Mouse (Mus musculus) common myeloid progenitor, adult 5-6 weeks (primary cell): ENCODE results near the gene Tex21. TPM values are rescaled to one million over a fixed set of nuclear protein-coding genes. Genes with fewer than 3 reads are reported as not detected.
A peak's percentile ranks its signal among the peaks of the same experiment; 100 is the strongest.
"Not testable (repeated sequence)": the region's sequence is repeated elsewhere in the genome, so short reads cannot be mapped to it uniquely, and the experiment has no call there.

Experiments
- ATAC-seq: replicated peaks from 2 replicates; pipeline ENCODE4 v1.8.0; 2016; ENCODE audit warnings: low read depth, mild to moderate bottlenecking, moderate TSS enrichment, inconsistent platforms; ENCODE audit not compliant: poor library complexity, severe bottlenecking
- total RNA-seq: library from RNA; stranded (forward); fragments of 200-1000, 187-1606 nt; gene quantifications from 2 replicates; pipeline ENCODE4 v1.2.3, GENCODE M21; 2017

Tex21 gene
- total RNA-seq, 1 experiment from 2014 or later = 1.2 TPM

DNA sequence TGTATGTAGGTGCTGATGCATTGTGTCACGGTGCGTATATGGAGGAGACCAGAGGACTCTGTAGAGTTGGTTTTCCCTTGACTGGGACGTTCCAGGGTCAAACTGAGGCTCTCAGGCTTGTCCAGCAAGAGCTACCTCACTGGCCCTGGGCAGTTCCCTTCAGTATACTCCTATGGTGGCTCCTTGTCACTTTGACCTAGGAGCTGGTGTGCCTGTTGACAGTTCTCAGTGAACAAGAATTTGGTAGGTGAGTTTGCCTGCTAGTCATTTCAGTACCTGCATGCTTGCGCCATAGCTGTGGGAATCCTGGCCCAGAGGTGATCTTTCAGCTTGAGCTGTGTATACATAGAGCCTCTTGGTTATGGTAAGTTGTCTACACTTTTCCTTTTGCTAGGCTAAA lies 16.4 kb upstream of the Tex21 start:
- ATAC-seq = no peak

DNA sequence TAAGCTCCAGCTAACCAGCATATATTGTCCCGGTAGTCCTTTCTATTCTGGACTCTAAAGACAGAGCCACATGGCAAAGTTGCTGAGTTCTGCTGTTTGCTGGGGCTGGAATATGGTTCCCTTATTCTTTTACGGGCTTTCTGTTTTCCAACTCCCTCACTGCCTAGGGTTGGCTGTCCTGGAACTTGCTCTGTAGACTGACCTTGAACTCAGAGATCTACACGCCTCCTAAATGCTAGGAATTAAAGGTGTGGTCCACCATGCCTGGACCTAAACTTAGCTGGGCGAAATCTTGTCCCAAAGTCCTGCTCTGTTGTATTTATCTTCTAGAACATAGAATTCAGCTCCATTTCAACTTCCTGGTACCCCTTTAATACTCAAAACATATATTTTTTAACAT lies 15.0 kb upstream of the Tex21 start:
- no peak for ATAC-seq

DNA sequence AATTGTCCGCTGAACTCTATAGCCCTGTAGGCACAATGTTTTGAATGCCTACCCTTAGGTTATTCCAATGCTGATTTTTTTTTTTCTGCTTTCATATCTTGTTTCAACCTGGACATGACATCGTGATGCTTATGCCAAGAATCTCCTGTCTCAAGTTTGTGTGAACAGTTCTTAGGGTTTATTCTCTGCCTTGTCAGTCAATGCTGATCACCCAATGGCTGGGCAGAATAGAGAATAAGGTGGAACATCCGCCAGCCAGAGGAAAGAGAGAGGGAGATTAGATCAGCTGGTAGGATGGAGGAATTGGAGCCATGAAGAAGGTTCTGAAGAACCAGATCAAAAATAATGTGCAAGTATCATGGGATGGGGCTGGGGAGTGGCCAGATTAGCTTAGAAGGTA lies 14.1 kb upstream of the Tex21 start:
- no peak for ATAC-seq

DNA sequence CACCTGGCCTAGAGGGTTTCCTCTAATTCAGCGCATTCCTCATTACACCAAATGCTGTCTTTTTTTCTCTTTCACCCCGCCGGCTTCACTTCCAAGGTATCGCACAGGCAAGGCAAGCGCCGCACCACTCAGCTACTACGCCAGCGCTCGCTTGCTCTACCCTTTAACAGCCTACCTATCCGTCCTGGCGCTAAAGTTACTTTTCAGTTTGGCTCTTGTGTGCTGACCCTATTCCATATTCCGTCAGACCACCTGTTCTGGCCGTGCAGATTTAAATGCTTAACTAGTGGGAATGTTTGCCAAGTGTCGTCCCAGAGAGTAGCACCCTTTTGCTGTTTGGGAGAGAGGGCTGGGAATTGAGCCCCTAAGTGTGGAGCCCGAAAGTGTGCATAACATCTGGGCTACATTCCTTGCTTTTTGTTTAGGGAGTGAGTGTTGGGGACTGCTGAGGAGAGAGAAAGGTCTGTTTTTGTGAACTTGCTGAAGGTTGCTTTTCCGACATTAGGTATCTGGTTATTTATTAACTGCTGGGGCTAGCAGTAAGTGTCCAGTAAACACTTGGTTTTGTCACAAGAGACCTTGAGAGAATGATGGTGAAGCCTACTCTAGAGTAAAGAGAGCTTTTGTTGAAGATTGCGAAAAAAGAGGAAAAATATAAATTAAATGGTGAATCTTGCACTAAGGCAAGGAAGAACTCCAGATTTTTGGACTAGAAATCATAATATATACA lies 9.7 kb upstream of the Tex21 start:
- no peak for ATAC-seq

DNA sequence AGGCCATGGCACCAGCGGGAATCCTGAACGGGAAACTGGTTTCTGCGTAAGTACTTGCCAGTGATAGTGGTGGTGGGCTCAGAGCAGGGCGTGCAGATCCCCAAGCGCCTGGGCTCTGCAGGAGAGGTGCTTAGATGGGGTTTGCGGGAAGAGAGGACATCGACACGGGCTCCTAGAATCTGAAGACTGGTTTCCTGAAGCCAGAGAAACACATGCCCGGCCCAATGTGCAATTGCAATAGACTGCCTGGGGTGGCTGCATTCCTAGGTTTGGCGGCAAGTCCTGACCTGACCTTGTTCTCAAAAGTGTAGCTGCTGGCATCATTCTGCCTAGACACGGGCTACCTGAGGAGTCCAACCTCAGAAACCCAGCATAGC lies 8.9 kb upstream of the Tex21 start:
- peak; percentile 15 for ATAC-seq

DNA sequence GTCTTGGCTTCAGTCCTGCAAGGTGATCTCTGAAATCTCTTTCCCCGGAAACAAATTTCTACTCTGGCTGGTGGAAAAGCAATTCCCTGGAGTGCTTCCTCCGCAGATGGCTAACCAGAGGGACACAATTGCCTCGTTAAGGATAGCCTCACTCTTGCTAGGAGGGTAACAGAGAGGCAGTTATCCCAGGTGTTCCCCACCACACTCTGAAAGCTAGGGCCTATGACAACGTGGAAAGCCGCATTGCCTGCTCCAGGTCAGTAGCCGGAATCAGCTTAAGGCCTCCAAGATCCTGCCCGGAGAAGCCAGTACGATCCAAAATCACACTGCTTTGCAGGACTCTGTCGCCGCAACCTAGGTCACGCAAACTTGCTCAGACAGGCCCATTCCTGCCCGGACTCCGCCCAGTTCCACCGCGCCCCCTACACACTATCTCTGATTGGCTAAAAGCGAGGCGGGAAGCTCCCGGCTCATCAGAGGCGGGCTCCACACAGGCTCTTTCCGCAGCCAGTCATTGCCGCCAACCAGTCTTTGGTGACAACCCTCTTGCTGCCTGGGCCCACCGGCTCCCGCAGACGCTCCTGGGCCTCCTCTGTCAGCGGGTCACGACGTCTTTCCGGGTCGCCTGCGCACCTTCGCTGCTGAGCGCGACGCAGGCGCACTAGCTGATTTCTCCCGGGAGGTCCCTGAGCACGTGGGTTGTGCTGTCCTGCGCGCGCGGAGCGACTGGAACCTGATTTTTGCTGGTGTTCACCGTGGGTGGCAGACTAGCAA lies 8.4 kb upstream of the Tex21 start, which contains the start of gene Mthfd1:
Gene Mthfd1, plus strand, starts transcription at position 574 of the 774 bp plus-strand sequence.
- ATAC-seq = peak; percentile 99

DNA sequence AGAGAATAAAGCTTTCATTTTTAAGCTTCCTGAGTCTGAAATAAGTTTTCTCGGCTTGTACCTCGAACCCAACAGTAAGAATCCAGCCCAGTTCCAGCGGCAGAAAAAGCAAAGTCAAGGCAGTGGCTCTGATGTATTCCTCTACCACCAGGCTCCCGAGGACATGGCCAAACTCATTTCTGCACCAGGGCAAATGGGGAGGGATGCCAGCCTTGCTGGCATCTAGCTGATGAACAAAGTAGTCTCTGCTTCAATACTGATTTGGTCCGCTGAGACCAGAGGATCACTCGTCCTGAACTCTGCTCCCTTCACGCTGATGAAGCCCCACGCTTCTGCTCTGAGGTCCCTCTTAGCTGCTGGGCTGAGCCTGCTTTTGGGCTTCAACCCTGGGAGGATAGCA lies 7.4 kb upstream of the Tex21 start:
- no peak for ATAC-seq

DNA sequence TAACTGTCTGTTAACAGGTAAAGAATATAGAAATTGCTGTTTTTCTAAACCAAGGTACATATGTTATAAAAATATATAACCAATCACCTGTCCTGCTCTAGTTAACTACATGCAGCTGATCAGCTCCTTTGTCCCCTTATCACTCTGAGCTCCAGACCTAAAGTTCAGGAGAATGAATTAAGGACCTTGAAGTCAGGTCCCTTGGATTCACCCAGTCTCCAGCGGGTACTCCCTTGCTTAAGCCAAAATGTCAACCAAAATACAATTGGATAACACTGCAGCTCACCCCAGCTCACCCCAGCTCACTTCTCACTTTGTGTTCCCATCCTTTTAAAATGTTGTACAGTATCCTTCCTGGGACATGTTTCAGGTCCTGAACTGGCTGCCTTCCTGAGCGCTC lies 7.0 kb upstream of the Tex21 start:
- ATAC-seq = no peak

DNA sequence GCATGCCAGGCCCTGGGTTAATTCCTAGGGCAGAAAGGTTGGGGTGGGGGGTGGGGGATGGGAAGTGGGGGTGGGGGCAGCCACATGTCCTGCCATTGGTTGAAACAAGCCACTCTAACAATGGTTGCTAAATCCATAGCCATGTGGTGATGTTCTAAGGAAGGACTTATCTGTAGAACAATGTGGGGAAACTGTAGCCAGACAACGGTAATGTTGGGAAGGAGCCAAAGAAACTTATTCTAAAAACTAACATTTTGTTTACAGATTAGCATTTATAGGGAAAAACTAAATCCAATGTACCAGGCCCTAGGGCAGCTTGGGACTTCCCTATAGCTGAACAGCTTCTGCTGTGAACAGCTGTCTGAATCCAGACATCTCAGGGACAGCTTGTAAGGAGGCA lies 6.5 kb upstream of the Tex21 start:
- no peak for ATAC-seq

DNA sequence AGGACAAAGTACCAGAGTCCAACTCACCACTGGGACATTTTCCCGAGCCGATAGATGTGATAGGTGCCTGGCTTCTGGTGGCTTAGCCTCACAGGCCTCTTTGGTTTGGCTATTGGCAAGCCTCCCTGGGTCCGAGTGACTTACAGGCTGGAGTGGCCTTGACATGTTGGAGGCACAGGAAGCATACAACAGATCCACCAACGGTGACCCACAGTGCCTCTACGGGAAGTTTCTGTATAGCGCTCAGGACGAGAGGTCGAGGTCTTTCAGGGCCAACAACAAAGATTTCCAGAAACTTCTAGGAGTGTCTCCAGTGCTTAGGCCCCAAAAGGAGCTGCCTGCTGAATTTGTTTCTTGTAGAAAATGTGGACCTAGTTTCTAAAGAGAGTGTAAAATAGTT lies 1.6 kb downstream of the Tex21 start:
- ATAC-seq = no peak

DNA sequence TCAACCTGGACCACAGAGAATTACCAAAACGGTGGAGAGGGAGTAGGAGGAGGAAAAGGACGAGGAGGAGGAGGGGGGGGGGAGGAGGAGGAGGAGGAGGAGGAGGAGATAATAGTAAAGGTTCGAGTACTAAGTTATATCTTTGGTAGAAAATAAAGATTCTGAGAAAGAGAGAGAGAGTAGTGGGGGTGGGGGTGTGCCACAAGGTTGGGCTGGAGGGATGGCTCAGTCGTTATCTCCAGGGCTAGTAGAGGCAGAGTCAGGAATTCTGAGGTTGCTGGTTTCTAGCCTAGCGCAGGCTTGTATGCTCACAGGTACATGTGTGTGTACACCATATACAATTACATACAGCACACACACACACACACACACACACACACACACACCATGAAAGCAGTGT lies 4.7 kb downstream of the Tex21 start:
- no peak for ATAC-seq

DNA sequence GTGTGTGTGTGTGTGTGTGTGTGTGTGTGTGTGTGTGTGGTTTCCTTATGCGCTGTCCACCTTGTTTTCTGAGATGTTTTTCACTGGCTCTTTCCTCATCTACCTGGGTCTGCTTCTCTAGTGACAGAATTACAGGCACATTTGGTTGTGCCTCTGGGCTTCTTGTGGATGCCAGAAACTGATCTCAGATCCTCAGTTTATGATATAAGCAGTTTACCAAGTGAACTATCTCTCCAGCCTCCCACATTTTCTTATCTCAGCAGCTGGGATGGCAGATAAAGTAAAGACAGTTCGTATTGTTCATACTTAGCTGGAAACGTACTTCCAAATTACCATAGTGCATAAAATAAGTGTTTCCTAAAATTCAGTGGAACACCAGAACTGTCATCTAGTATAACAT lies 5.5 kb downstream of the Tex21 start:
- ATAC-seq = no peak

DNA sequence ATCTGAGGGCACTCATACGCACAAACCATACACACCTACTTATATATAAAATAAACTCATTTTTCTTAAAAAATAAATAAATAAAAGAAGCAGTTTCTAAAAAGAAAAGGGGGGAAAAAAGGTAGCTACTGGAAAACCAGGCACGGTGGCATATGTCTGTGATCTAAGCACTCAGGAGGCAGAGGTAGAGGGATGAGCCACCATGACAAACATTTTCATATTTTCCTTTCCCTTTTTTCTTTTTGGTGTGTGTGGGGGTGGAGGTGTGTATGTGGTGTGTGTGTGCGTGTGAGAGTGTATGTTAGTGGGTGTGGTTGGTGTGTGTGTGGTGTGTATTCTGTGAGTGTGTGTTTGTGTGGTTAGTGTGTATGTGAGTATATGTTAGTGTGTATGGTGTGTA lies 5.9 kb downstream of the Tex21 start:
- no peak for ATAC-seq

DNA sequence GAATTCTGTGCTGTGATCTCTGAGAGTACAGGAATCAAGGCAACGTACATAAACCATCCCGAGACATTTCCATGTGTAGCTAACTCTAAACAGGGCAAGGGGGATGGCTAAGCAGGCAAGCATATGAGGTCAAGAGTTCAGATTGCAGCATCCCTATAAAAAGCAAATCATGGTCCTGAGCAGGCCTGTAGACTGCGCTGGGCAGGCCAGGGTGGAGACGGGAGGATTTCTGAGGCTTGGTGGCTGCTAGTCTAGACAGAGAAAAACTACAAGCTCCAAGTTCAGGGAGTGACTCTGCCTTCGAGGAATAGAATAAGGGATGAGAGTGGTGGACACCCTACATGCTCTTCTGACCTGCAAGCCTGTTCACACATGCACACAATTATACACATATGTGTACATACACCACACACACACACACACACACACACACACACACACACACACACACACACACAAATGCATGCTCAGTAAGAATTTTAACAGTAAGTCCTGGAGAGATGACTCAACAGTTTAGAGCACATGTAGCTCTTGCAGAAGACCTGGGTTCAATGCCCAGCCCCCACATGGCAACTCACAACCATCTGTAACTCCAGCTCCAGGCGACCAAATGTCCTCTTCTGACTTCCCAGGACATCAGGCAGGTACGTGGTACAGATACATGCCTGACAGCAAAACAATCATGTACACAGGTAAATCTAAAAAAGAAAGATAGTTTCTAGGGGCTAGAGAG lies 6.5 kb downstream of the Tex21 start:
- ATAC-seq = no peak

DNA sequence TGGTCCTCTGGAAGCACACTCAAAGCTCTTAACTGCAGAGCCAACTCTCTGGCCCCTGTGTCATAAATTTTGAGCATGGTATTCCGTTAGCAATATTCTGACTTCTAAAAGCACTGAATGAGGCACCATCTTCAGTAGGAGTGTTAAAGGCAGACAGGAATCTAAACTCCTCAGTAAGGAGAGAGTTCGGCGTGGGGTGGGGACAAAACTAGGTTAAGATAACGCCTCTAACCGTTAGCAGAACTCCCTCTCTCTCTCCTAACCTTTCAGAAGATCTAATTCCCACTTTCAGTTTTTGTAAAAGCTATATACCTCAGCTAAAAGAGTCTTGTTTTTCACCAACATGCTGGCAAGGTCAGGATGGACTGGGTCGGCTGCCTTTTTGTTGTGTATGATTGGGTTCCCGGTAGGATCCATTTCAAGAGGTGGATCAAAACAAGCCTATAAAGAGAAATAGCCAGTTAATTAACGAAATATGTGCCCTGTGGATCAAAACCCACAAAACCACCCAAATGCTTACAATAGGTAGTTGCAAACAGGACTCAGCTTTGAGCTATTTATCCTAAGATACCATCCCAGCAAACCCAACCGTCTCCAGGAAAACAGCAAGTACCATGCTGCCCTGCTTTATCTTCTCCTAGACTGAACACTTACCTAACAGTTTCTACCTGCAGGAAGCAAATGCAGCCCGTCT lies 7.3 kb downstream of the Tex21 start:
- ATAC-seq = no peak

DNA sequence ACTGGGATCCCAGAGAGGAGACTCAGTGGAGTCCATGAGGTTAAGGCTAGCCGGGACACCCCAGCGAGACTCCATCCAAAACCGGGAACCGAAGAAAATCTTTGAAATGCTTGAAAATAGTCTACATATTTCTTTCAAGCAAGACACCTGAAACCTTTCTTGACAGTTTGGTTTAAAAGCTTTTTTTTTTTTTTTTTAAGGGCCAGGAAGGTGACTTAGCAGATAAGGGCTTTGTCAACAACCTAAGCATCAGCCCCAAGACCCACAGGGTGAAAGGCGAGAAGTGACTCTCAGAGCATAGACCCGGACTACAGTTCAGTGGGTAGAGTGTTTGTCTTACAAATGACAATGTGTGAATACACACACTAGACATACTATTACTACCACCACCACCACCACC lies 11.3 kb downstream of the Tex21 start:
- ATAC-seq = no peak

DNA sequence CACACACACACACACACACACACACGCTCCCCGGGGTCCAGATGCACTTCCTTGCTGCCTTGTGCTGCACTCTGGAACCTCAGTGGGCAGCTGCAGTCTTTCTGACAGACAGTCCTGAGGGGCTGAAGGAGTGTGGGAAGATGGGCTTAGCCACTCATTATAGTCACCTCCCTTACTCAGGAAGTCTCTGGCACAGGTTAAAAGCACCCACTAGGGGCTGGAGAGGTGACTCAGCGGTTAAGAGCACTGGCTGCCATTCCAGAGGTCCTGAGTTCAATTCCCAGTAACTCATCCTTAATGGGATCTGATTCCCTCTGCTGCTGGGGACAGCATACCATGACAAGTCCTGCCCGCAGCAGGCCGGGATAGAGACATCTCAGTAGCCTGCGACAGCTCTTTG lies 15.9 kb downstream of the Tex21 start:
- no peak for ATAC-seq

DNA sequence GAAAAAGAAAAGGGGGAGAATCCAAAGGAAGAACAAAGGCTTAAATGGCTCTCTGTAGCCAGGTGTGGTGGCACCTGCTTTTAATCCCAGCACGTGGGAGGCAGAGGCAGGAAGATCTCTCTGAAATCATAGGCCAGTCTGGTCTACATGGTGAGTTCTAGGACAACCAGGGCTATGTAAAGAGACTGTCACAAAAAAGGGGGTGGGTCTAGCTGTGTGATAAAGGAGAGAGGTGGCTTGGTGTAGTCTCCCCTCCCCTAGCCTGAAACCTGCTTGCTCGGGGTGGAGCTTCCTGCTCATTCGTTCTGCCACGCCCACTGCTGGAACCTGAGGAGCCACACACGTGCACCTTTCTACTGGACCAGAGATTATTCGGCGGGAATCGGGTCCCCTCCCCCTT lies 24.4 kb downstream of the Tex21 start:
- ATAC-seq = not testable (repeated sequence)

DNA sequence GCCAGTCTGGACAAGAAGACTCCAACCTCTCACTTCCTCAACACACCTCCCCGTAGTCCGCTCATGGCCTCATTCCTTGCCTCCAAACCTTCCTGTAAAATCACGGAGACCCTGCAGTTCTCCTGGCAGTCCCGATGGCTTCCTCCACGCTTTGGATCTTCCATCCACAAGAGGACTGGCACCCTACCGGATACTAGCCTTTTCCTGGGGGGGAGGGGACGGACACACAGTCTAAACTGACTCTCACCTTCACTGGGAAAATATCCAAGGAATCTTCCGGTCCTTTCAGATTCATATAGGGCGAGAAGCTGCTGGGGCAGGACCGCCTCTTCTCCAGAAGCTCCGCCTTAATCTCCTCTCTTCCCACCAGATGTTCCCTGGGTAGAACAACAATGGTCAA lies 29.8 kb downstream of the Tex21 start:
- ATAC-seq = no peak

DNA sequence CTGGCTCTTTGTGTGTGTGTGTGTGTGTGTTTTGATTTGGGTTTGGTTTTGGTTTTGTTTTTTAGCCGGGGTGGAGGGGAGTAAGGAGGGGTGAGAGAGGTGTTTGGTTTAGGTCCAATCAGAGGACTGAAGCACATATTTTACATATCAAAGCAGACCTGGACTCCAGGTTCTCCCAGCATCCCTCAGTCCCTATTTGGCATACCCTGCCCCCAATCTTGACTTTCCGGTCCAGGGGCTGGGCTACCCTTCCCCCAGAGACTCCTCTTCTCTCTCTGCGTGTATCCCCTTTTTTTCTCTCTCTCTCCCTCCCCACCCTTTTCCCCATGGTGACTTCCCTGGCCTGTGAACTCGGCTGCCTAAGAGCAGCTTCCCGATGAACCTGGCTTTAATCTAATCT lies 31.4 kb downstream of the Tex21 start:
- ATAC-seq = no peak
